Mouse (Mus musculus) MEL (cell line): ENCODE measurements around the gene Mybpc2.

Experiments used
- CHD1 ChIP-seq: IDR thresholded peaks from 2 replicates; pipeline ENCODE4 v1.6.1; 2012; ENCODE audit warnings: low read depth, mild to moderate bottlenecking, inconsistent platforms, low read length, improper control_type of control experiment
- CTCF ChIP-seq, 3 experiments: IDR thresholded peaks in 2 of 3; conservative IDR thresholded peaks in 1 of 3; 2 replicates each; pipeline ENCODE4 v1.5.1; 2011 to 2012; ENCODE audit warnings: low read length in 3 of 3, low read depth in 2 of 3, mild to moderate bottlenecking in 2 of 3, improper control_type of control experiment in 1 of 3, inconsistent platforms in 1 of 3, mixed read lengths in 1 of 3, moderate library complexity in 1 of 3; ENCODE audit not compliant: control insufficient read depth in 1 of 3, insufficient read depth in 1 of 3, poor library complexity in 1 of 3, severe bottlenecking in 1 of 3
- E2F4 ChIP-seq: IDR thresholded peaks from 2 replicates; pipeline ENCODE4 v1.6.1; 2011; ENCODE audit warnings: low read depth, low read length, improper control_type of control experiment, borderline replicate concordance
- EP300 ChIP-seq, 2 experiments: IDR thresholded peaks; 2 replicates each; pipeline ENCODE4 v1.6.1; 2011; ENCODE audit warnings: improper control_type of control experiment in 2 of 2, low read length in 2 of 2, low read depth in 1 of 2, mild to moderate bottlenecking in 1 of 2
- ETS1 ChIP-seq: IDR thresholded peaks from 2 replicates; pipeline ENCODE4 v1.6.1; 2012; ENCODE audit warnings: low read depth, mild to moderate bottlenecking, inconsistent platforms, low read length, improper control_type of control experiment, moderate library complexity
- GABPA ChIP-seq: IDR thresholded peaks from 2 replicates; pipeline ENCODE4 v1.6.1; 2012; ENCODE audit warnings: low read depth, mild to moderate bottlenecking, inconsistent platforms, low read length, improper control_type of control experiment, moderate library complexity
- GATA1 ChIP-seq: IDR thresholded peaks from 2 replicates; pipeline ENCODE4 v1.6.1; 2011; ENCODE audit warnings: low read depth, low read length, improper control_type of control experiment
- JUND ChIP-seq: IDR thresholded peaks from 2 replicates; pipeline ENCODE4 v1.6.1; 2011; ENCODE audit warnings: low read depth, mild to moderate bottlenecking, improper control_type of control experiment, low read length
- MAX ChIP-seq: IDR thresholded peaks from 2 replicates; pipeline ENCODE4 v1.6.1; 2011; ENCODE audit warnings: low read length, improper control_type of control experiment
- MXI1 ChIP-seq: IDR thresholded peaks from 2 replicates; pipeline ENCODE4 v1.6.1; 2011; ENCODE audit warnings: mild to moderate bottlenecking, low read depth, low read length, improper control_type of control experiment
- POLR2A ChIP-seq, 2 experiments: IDR thresholded peaks; 2 replicates each; pipeline ENCODE4 v1.6.1; 2011 to 2012; ENCODE audit warnings: low read length in 2 of 2, mild to moderate bottlenecking in 2 of 2, control low read depth in 1 of 2, improper control_type of control experiment in 1 of 2, low read depth in 1 of 2, moderate library complexity in 1 of 2; ENCODE audit not compliant: control insufficient read depth in 1 of 2, insufficient read depth in 1 of 2, poor library complexity in 1 of 2

DNA sequence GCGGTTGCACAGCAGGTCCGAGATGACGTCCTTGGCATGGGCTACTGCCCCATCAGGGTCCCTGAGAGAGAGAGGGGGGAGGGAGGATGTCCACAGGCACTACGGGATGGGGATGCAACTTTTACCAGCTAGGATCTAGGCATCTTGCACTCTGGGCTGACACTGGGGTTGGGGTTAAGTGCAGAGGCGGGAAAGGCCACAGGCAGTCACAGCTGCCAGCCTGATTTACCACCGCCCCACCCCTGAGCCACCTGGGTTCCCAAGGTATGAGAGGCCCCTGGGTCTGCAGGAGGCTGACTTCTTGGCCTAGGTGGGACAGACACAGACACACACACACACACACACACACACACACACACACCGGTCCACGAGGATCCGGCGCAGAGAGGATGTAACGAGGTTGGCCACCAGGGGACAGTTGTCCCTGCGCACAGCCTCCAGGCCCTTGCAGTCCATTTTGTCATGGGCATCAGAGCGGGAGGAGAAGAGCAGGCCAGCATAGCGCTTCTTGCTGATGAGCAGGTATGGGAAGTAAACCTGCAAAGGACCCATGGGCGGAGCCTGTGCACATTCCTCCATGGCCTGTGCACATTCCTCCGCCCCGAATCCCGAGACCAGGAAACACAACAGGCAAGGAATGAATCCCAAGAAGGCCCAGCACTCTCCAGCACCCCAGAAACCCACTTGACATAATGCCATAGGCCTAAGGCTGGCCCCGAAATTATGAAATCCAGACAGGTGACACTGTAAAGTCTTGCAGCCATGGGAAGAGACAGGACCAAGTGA lies 10.4 kb upstream of the Mybpc2 start:
- TF ChIP-seq GABPA = no peak
- no peak for TF ChIP-seq EP300 (IDR thresholded peaks at IDR 0.05; ENCODE audit: low read depth in 1 of 2, low read length in 2 of 2)
- TF ChIP-seq ETS1 = no peak
- TF ChIP-seq E2F4 = no peak
- TF ChIP-seq GATA1 = no peak
- TF ChIP-seq POLR2A (IDR thresholded peaks at IDR 0.05; ENCODE audit: control insufficient read depth in 1 of 2, insufficient read depth in 1 of 2, low read depth in 1 of 2, low read length in 2 of 2, poor library complexity in 1 of 2) = no peak; a peak in 1 of 4 replicates
- TF ChIP-seq CTCF (IDR thresholded peaks at IDR 0.05 in 2 of 3, conservative IDR thresholded peaks at IDR 0.05 in 1 of 3; ENCODE audit: control insufficient read depth in 1 of 3, insufficient read depth in 1 of 3, low read depth in 2 of 3, low read length in 3 of 3, poor library complexity in 1 of 3, severe bottlenecking in 1 of 3) = peak in 1 of 3 experiments; percentile 5; a peak in 1 of 6 replicates
- TF ChIP-seq JUND = no peak
- TF ChIP-seq MAX = no peak
- no peak for TF ChIP-seq CHD1
- no peak for TF ChIP-seq MXI1
